Mouse (Mus musculus): ENCODE data around the gene Ctnnbl1.

- no peak for TF ChIP-seq EP300 (IDR thresholded peaks at IDR 0.05; ENCODE audit: low read depth)
- no peak for TF ChIP-seq CTCF (IDR thresholded peaks at IDR 0.05; ENCODE audit: low read depth)
These were observed 14.6 kb downstream of the Ctnnbl1 start for GRCm38 (mm10) chr2:157751589-157752373.

Data from heart, postnatal 0 days (tissue).